Mouse (Mus musculus) embryonic facial prominence, embryonic 14.5 days (tissue): ENCODE measurements around the gene Olfr623. TPM values are rescaled to one million over a fixed set of nuclear protein-coding genes. Genes with fewer than 3 reads are reported as not detected.

Experiments
- polyA plus RNA-seq: library from polyadenylated mRNA; unstranded; fragments of >200 nt; fragmentation: Nextera tagmentation; extraction: Ambion mirVana; gene quantifications from 2 replicates; pipeline ENCODE4 v1.2.1, GENCODE M21; 2014

The Olfr623 gene
- polyA plus RNA-seq, 1 experiment from 2014 or later: not detected

Other genes starting within 250 kb of the Olfr623 start
- not detected in 2 replicates for gene Usp17lc, start 248.6 kb downstream of the Olfr623 start, polyA plus RNA-seq
- gene Olfr605, start 218.3 kb downstream of the Olfr623 start, polyA plus RNA-seq: not detected in 2 replicates
- gene Olfr606, start 214.7 kb downstream of the Olfr623 start, polyA plus RNA-seq: not detected in 2 replicates
- not detected in 2 replicates for gene Olfr607, start 199.5 kb downstream of the Olfr623 start, polyA plus RNA-seq
- not detected in 2 replicates for gene Olfr608, start 193.8 kb downstream of the Olfr623 start, polyA plus RNA-seq
- gene Olfr609, start 165.6 kb downstream of the Olfr623 start, polyA plus RNA-seq: not detected in 2 replicates
- 0.18 TPM in 1 of 2 replicates, not detected in the other for gene Olfr610, start 151.6 kb downstream of the Olfr623 start, polyA plus RNA-seq
- not detected in 2 replicates for gene Olfr611, start 142.9 kb downstream of the Olfr623 start, polyA plus RNA-seq
- not detected in 2 replicates for gene Olfr612, start 121.0 kb downstream of the Olfr623 start, polyA plus RNA-seq
- not detected in 2 replicates for gene Olfr613, start 115.6 kb downstream of the Olfr623 start, polyA plus RNA-seq
- 0.06 and 0.14 TPM in 2 replicates for gene Olfr615, start 107.6 kb downstream of the Olfr623 start, polyA plus RNA-seq
- gene Olfr616, start 94.6 kb downstream of the Olfr623 start, polyA plus RNA-seq: not detected in 2 replicates
- gene Olfr617, start 90.6 kb downstream of the Olfr623 start, polyA plus RNA-seq: not detected in 2 replicates
- not detected in 2 replicates for gene Olfr618, start 73.6 kb downstream of the Olfr623 start, polyA plus RNA-seq
- gene Olfr619, start 63.1 kb downstream of the Olfr623 start, polyA plus RNA-seq: not detected in 2 replicates
- gene Olfr620, start 51.2 kb downstream of the Olfr623 start, polyA plus RNA-seq: not detected in 2 replicates
- gene Olfr622, start 21.0 kb downstream of the Olfr623 start, polyA plus RNA-seq: 0.12 and 0.13 TPM in 2 replicates
- 0.04 and 0.06 TPM in 2 replicates for gene Olfr624, start 7.5 kb upstream of the Olfr623 start, polyA plus RNA-seq
- not detected in 2 replicates for gene Olfr625-ps1, start 19.0 kb upstream of the Olfr623 start, polyA plus RNA-seq
- not detected in 2 replicates for gene Olfr243, start 51.0 kb upstream of the Olfr623 start, polyA plus RNA-seq
- 0.14 TPM in 1 of 2 replicates, not detected in the other for gene Olfr628, start 66.7 kb upstream of the Olfr623 start, polyA plus RNA-seq
- not detected in 2 replicates for gene Olfr629, start 81.2 kb upstream of the Olfr623 start, polyA plus RNA-seq
- 0.07 TPM in 1 of 2 replicates, not detected in the other for gene Olfr630, start 93.6 kb upstream of the Olfr623 start, polyA plus RNA-seq
- gene Olfr69, start 107.9 kb upstream of the Olfr623 start, polyA plus RNA-seq: 0.12 and 0.26 TPM in 2 replicates
- not detected in 2 replicates for gene Olfr68, start 116.0 kb upstream of the Olfr623 start, polyA plus RNA-seq
- gene Olfr67, start 128.1 kb upstream of the Olfr623 start, polyA plus RNA-seq: not detected in 2 replicates
- gene Hbb-bt, start 150.3 kb upstream of the Olfr623 start, polyA plus RNA-seq: 4,240 and 4,969 TPM in 2 replicates
- gene Hbb-bs, start 164.4 kb upstream of the Olfr623 start, polyA plus RNA-seq: 10,123 and 13,531 TPM in 2 replicates
- not detected in 2 replicates for gene Hbb-bh2, start 176.8 kb upstream of the Olfr623 start, polyA plus RNA-seq
- gene Hbb-bh1, start 179.5 kb upstream of the Olfr623 start, polyA plus RNA-seq: 3.6 and 8.0 TPM in 2 replicates
- 391 and 1,497 TPM in 2 replicates for gene Hbb-y, start 189.5 kb upstream of the Olfr623 start, polyA plus RNA-seq
- not detected in 2 replicates for gene Olfr66, start 222.6 kb upstream of the Olfr623 start, polyA plus RNA-seq
- gene Olfr64, start 230.8 kb upstream of the Olfr623 start, polyA plus RNA-seq: not detected in 2 replicates
- 0.13 and 0.35 TPM in 2 replicates for gene Olfr65, start 239.8 kb upstream of the Olfr623 start, polyA plus RNA-seq